Mouse (Mus musculus): ENCODE measurements around the gene Abcg2. TPM values are rescaled to one million over a fixed set of nuclear protein-coding genes. Genes with fewer than 3 reads are reported as not detected.
"Not testable (repeated sequence)": the region's sequence is repeated elsewhere in the genome, so short reads cannot be mapped to it uniquely, and the experiment has no call there.

The Abcg2 gene
- polyA plus RNA-seq (2012; ENCODE audit: insufficient read depth, insufficient read length, missing spikeins) = 11.9 and 29.4 TPM in 2 replicates

DNA sequence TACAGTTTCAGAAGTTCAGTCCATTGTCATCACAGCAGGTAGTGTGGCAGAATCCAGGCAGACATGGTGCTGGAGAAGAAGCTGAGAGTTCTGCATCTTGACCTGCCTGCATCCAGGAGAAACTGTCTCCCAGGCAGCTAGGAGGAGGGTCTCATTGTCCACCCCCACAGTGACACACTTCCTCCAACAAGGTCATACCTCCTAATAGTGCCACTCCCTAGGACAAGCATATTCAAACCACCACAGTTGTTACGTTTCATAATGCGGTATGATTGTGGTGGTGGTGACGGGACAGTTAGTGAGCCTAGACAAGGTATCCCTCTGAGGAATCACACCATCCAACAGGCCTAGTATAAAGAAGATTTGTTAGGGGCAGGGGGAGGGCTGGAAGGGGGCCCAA, at the start of gene Abcg2:
Gene Abcg2, plus strand, starts transcription at position 301 of the 400 bp plus-strand sequence.
- not testable (repeated sequence) for H3K4me1 ChIP-seq (ENCODE audit: control insufficient read depth, insufficient read depth, insufficient read length, low read length); H3K4me3 ChIP-seq (ENCODE audit: insufficient read depth, low read depth, low read length); H3K27ac ChIP-seq (replicated peaks; ENCODE audit: low read depth, low read length)

GRCm38 (mm10) chr6:58540263-58540662, 44.1 kb upstream of the Abcg2 start:
- H3K4me3 ChIP-seq (ENCODE audit: insufficient read depth, low read depth, low read length); H3K27ac ChIP-seq (replicated peaks; ENCODE audit: low read depth, low read length); H3K4me1 ChIP-seq (ENCODE audit: control insufficient read depth, insufficient read depth, insufficient read length, low read length): not testable (repeated sequence)

- H3K27ac ChIP-seq (replicated peaks; ENCODE audit: low read depth, low read length); H3K4me3 ChIP-seq (ENCODE audit: insufficient read depth, low read depth, low read length); H3K4me1 ChIP-seq (ENCODE audit: control insufficient read depth, insufficient read depth, insufficient read length, low read length): not testable (repeated sequence)
Measured at GRCm38 (mm10) chr6:58542852-58543251, 41.5 kb upstream of the Abcg2 start.

GRCm38 (mm10) chr6:58544971-58545370, 39.4 kb upstream of the Abcg2 start:
- H3K4me1 ChIP-seq (ENCODE audit: control insufficient read depth, insufficient read depth, insufficient read length, low read length); H3K4me3 ChIP-seq (ENCODE audit: insufficient read depth, low read depth, low read length); H3K27ac ChIP-seq (replicated peaks; ENCODE audit: low read depth, low read length): not testable (repeated sequence)

- H3K4me1 ChIP-seq (ENCODE audit: control insufficient read depth, insufficient read depth, insufficient read length, low read length); H3K4me3 ChIP-seq (ENCODE audit: insufficient read depth, low read depth, low read length); H3K27ac ChIP-seq (replicated peaks; ENCODE audit: low read depth, low read length): not testable (repeated sequence)
Measured at GRCm38 (mm10) chr6:58546050-58546449, 38.3 kb upstream of the Abcg2 start.

DNA sequence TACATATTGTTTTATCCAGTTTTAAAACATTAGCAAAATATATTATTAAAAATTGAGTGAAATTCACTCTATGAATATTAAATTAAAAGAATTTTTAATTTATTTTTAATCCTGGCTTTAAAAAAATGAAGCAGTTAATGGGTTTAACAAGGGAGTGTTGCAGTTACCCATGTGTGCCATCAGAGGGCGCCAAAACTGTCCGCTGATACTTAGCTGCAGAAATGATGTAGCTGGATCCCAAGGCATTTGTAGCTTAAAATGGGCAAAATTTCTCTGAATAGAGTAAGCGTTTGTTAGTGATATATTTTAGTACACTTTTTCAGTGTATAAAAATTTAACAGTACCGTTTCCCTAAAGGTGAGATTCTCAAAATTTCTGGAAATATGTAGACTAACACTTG, 37.5 kb upstream of the Abcg2 start:
- Histone ChIP-seq H3K27ac (replicated peaks; ENCODE audit: low read depth, low read length) (no peak overlapping the region), H3K4me1 (ENCODE audit: control insufficient read depth, insufficient read depth, insufficient read length, low read length) (no peaks in the 10 kb centered on the region), H3K4me3 (ENCODE audit: insufficient read depth, low read depth, low read length) (no peak overlapping the region)

DNA sequence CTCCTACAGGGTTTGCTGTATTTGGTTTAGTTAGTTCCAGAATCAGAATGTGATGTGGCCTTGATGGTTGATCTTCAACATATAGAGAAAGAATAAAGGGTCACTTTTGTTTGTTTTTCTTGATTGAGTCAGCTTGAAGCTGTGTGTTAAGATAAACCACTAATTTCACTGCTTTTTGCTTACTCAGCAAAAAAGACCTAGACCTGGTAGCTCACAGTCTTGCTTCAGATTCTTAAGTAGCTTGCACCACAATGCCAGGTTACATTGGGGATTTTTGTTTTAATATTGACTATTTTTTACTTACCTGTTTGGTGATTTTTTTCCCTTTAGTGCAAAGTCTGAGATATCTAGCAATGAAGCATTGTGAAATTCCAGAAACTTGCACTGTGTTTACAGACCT, 30.5 kb upstream of the Abcg2 start:
- not testable (repeated sequence) for H3K4me3 ChIP-seq (ENCODE audit: insufficient read depth, low read depth, low read length); H3K27ac ChIP-seq (replicated peaks; ENCODE audit: low read depth, low read length); H3K4me1 ChIP-seq (ENCODE audit: control insufficient read depth, insufficient read depth, insufficient read length, low read length)

GRCm38 (mm10) chr6:58593987-58594844, 9.9 kb downstream of the Abcg2 start:
- not testable (repeated sequence) for H3K4me3 ChIP-seq (ENCODE audit: insufficient read depth, low read depth, low read length); H3K4me1 ChIP-seq (ENCODE audit: control insufficient read depth, insufficient read depth, insufficient read length, low read length); H3K27ac ChIP-seq (replicated peaks; ENCODE audit: low read depth, low read length)

GRCm38 (mm10) chr6:58595639-58596293, 11.4 kb downstream of the Abcg2 start:
- H3K4me3 ChIP-seq (ENCODE audit: insufficient read depth, low read depth, low read length) = peak overlapping the region; percentile 59
- H3K27ac ChIP-seq (replicated peaks; ENCODE audit: low read depth, low read length) = peak overlapping the region; percentile 62
- not testable (repeated sequence) for H3K4me1 ChIP-seq (ENCODE audit: control insufficient read depth, insufficient read depth, insufficient read length, low read length)

DNA sequence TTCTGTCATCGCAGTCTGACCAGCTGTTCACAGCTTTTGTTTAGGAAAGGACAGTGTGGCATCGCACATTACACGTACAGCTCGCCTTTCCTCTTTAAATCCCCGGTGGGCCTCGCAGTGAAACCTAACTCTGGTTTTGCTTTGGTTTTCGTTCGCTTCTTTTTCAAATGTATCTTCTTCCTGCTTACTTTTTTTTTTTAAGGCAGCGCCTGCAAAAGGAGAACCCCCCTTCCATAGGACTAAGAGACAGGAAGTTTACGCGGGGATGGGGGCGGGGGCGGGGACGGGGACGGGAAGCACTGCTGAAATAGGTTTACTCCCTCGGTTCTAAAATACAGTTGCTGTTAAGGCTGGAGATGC, 12.0 kb downstream of the Abcg2 start:
- Histone ChIP-seq H3K4me3 (ENCODE audit: insufficient read depth, low read depth, low read length) (peak overlapping the region; percentile 59), H3K27ac (replicated peaks; ENCODE audit: low read depth, low read length) (peak overlapping the region; percentile 62), H3K4me1 (ENCODE audit: control insufficient read depth, insufficient read depth, insufficient read length, low read length) (no peaks in the 10 kb centered on the region)

- H3K4me3 ChIP-seq (ENCODE audit: insufficient read depth, low read depth, low read length); H3K4me1 ChIP-seq (ENCODE audit: control insufficient read depth, insufficient read depth, insufficient read length, low read length); H3K27ac ChIP-seq (replicated peaks; ENCODE audit: low read depth, low read length): not testable (repeated sequence)
Measured at GRCm38 (mm10) chr6:58602119-58602518, 17.8 kb downstream of the Abcg2 start.

DNA sequence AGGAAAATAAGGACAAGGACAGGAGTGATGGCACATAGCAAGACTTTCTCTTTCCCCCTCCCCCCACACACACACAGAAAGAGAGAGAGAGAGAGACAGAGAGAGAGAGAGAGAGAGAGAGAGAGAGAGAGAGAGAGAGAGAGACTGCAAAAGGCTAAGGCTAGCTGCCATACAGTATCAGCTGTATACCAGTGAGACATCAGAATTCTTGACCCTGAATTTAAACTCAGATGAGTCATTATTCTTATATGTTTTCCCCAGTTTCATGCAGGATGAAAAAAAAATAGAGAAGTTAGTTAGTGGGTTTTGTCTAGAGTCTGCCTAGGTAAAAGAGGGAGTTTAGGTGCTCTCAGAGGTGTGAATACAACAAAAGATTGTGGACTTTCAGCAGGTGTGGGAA, 18.7 kb downstream of the Abcg2 start:
- not testable (repeated sequence) for H3K4me3 ChIP-seq (ENCODE audit: insufficient read depth, low read depth, low read length); H3K4me1 ChIP-seq (ENCODE audit: control insufficient read depth, insufficient read depth, insufficient read length, low read length); H3K27ac ChIP-seq (replicated peaks; ENCODE audit: low read depth, low read length)

DNA sequence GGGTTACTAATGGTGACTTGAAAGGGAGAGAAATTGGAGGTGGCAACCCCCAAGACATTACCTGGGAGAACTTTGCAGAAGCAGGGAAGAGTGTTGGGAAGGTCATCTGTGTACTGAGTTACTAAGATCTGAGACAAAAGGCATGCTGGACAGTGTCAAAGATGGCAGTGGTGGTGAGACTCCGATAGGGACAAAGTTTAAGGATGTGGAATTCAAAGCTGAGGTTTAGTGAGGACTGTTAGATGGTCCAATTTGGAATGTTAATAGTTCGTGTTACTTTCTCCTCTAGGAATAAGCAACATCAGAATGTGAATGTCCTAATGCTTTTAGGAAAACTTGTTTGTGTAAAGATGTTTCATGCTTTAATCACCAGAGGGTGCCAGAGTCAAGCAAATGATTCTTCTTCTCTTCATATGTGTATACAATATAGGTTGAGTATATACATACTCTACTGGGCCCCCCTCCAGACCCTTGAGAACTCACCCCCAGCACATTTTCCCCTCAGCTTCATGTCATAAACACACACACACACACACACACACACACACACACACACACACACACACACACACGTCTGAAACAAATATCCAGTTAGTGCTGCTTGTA, 19.3 kb downstream of the Abcg2 start:
- not testable (repeated sequence) for H3K4me3 ChIP-seq (ENCODE audit: insufficient read depth, low read depth, low read length); H3K4me1 ChIP-seq (ENCODE audit: control insufficient read depth, insufficient read depth, insufficient read length, low read length); H3K27ac ChIP-seq (replicated peaks; ENCODE audit: low read depth, low read length)

DNA sequence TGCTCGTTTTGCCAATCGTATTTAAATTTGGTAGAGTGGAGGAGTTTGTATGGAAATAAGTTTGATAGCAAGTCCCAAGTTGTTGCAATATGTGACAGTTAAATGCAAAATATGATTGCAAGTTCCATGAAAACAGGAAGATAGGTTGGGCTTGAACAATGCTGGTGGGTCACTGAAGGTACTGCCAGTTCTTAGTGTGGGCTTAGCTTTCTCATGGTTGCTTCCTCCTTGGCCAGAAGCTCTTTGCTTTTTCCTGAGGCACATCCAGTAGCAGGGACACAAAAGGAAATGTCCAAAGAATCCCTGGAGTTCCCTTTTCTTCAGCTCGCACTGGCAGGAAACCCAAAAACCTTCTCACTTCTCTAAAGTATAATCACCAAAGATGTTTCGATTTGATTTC, 22.3 kb downstream of the Abcg2 start:
- H3K4me3 ChIP-seq (ENCODE audit: insufficient read depth, low read depth, low read length) = no peak overlapping the region
- H3K27ac ChIP-seq (replicated peaks; ENCODE audit: low read depth, low read length) = no peak overlapping the region
- no peaks in the 10 kb centered on the region; the same call in 1 of the 2 replicates for H3K4me1 ChIP-seq (ENCODE audit: control insufficient read depth, insufficient read depth, insufficient read length, low read length)

- Histone ChIP-seq H3K4me3 (ENCODE audit: insufficient read depth, low read depth, low read length) (no peak overlapping the region), H3K4me1 (ENCODE audit: control insufficient read depth, insufficient read depth, insufficient read length, low read length) (no peaks in the 10 kb centered on the region), H3K27ac (replicated peaks; ENCODE audit: low read depth, low read length) (no peak overlapping the region)
Measured at GRCm38 (mm10) chr6:58608422-58608821, 24.1 kb downstream of the Abcg2 start.

Measured in brown adipose tissue, adult 24 weeks (tissue).